Mouse (Mus musculus) lung, postnatal 10 days (tissue): ENCODE data around the gene Slc39a7.
"Not testable (repeated sequence)": the region's sequence is repeated elsewhere in the genome, so short reads cannot be mapped to it uniquely, and the experiment has no call there.

Experiments used
- DNase-seq: peaks from one replicate; pipeline ENCODE4 v3.0.0; 2021

Slc39a7 gene

GRCm38 (mm10) chr17:33999341-34000149, 31.9 kb downstream of the Slc39a7 start:
- no peak for DNase-seq

- DNase-seq: not testable (repeated sequence)
These were observed 32.8 kb downstream of the Slc39a7 start for GRCm38 (mm10) chr17:33998697-33999096.

- not testable (repeated sequence) for DNase-seq
These were observed 34.5 kb downstream of the Slc39a7 start for GRCm38 (mm10) chr17:33997025-33997424.

GRCm38 (mm10) chr17:33995651-33996050, 35.8 kb downstream of the Slc39a7 start:
- DNase-seq: no peak

GRCm38 (mm10) chr17:33994959-33995358, 36.5 kb downstream of the Slc39a7 start:
- no peak for DNase-seq

- peak; percentile 79 for DNase-seq
These were observed 39.5 kb downstream of the Slc39a7 start for GRCm38 (mm10) chr17:33991788-33992664.

- DNase-seq: peak; percentile 65
These were observed 49.3 kb downstream of the Slc39a7 start for GRCm38 (mm10) chr17:33982136-33982535.

GRCm38 (mm10) chr17:33981192-33981909, 50.1 kb downstream of the Slc39a7 start:
- peak; percentile 95 for DNase-seq

GRCm38 (mm10) chr17:33980181-33981035, 51.1 kb downstream of the Slc39a7 start:
- no peak for DNase-seq

- no peak for DNase-seq
These were observed 51.9 kb downstream of the Slc39a7 start for GRCm38 (mm10) chr17:33979512-33980050.

- peak; percentile 86 for DNase-seq
These were observed 52.9 kb downstream of the Slc39a7 start for GRCm38 (mm10) chr17:33978631-33979031.
